16 mouse cellular contexts compared by ENCODE assay signal in genomic region chr14:74849020-74849419, GRCm38 (mm10).
DNase-seq lines count a peak whose midpoint lies in the region; ATAC-seq and TF ChIP-seq lines count a peak whose summit lies in the region.
"Had no signal": no experiment of that assay in that cellular context is flagged by ENCODE, and none has a peak within 500 bp of the region (broad histone marks: within the 10 kb centered on the region; RNA-seq: fewer than 3 reads in every experiment).

No protein-coding gene starts in this region.

- no peak for TF ChIP-seq EP300 in lung, postnatal 0 days (IDR thresholded peaks at IDR 0.05)

- H3K9ac ChIP-seq in heart, embryonic 11.5 days (ENCODE audit: low read depth, low read length): no peak overlapping the region
- H3K9ac ChIP-seq in kidney, embryonic 14.5 days (ENCODE audit: low read depth, low read length): no peak overlapping the region
- H3K9ac ChIP-seq in lung, postnatal 0 days (replicated peaks; ENCODE audit: low read depth): no peak overlapping the region
- no peak overlapping the region for H3K9ac ChIP-seq in midbrain, embryonic 15.5 days
- H3K9ac ChIP-seq: forebrain, embryonic 15.5 days; neural tube, embryonic 15.5 days had no signal

- WGBS in heart, embryonic 11.5 days (ENCODE audit: insufficient replicate concordance): 58% methylated on average over 6 of the region's 6 CpGs
- WGBS in kidney, embryonic 14.5 days: 55% methylated on average over 6 of the region's 6 CpGs
- WGBS in lung, postnatal 0 days: 17% methylated on average over 6 of the region's 6 CpGs
- WGBS in midbrain, embryonic 15.5 days: 82% methylated on average over 6 of the region's 6 CpGs

- H3K27me3 ChIP-seq in heart, embryonic 11.5 days (ENCODE audit: control insufficient read depth, insufficient read depth, low read length): no peaks in the 10 kb centered on the region
- no peaks in the 10 kb centered on the region for H3K27me3 ChIP-seq in kidney, embryonic 14.5 days (ENCODE audit: control insufficient read depth, insufficient read depth, low read length)
- no peaks in the 10 kb centered on the region for H3K27me3 ChIP-seq in lung, postnatal 0 days (replicated peaks; ENCODE audit: insufficient read depth, low read length)
- no peaks in the 10 kb centered on the region for H3K27me3 ChIP-seq in midbrain, embryonic 15.5 days (replicated peaks)
- H3K27me3 ChIP-seq: forebrain, embryonic 15.5 days; neural tube, embryonic 15.5 days had no signal

- ATAC-seq in heart, embryonic 11.5 days (replicated peaks; ENCODE audit: insufficient number of reproducible peaks, low FRiP score, low TSS enrichment): no peak
- ATAC-seq in kidney, embryonic 14.5 days (ENCODE audit: low FRiP score, low TSS enrichment): 0 out of 2 replicates have a peak, but pooled peaks have one; percentile 22
- ATAC-seq in lung, postnatal 0 days: peak; percentile 56
- no peak for ATAC-seq in granulocyte monocyte progenitor cell, adult 5-6 weeks (replicated peaks; ENCODE audit: poor library complexity, severe bottlenecking)
- no peak for ATAC-seq in midbrain, embryonic 15.5 days (replicated peaks)
- ATAC-seq: forebrain, embryonic 15.5 days; hindbrain, embryonic 16.5 days had no signal

- DNase-seq in heart, postnatal 36 days: no peak
- no peak for DNase-seq in kidney, adult 8-10 months
- DNase-seq in lung, postnatal 0 days (ENCODE audit: low spot score): peak; percentile 71
- DNase-seq in lung, postnatal 36 days: no peak
- DNase-seq: cerebellum, adult 9-11 months; lung, postnatal 14 days; retina, postnatal 1 day had no signal

- H3K4me1 ChIP-seq in heart, embryonic 11.5 days (ENCODE audit: control insufficient read depth, insufficient read depth, low read length): peaks cover 41% of the 10 kb centered on the region
- H3K4me1 ChIP-seq in kidney, embryonic 14.5 days (ENCODE audit: control insufficient read depth, insufficient read depth, low read length): peaks cover 48% of the 10 kb centered on the region
- H3K4me1 ChIP-seq in lung, postnatal 0 days (ENCODE audit: insufficient read depth, low read depth, low read length): peaks cover 30% of the 10 kb centered on the region; the same call in 1 of the 2 replicates
- peaks cover 37% of the 10 kb centered on the region for H3K4me1 ChIP-seq in midbrain, embryonic 15.5 days

- H3K36me3 ChIP-seq in heart, embryonic 11.5 days (ENCODE audit: control insufficient read depth, insufficient read depth, low read length): no peaks in the 10 kb centered on the region
- H3K36me3 ChIP-seq in kidney, embryonic 14.5 days (ENCODE audit: control insufficient read depth, insufficient read depth, low read length): no peaks in the 10 kb centered on the region
- no peaks in the 10 kb centered on the region for H3K36me3 ChIP-seq in lung, postnatal 0 days (ENCODE audit: insufficient read depth, low read length)
- H3K36me3 ChIP-seq in midbrain, embryonic 15.5 days (replicated peaks): no peaks in the 10 kb centered on the region
- H3K36me3 ChIP-seq: forebrain, embryonic 15.5 days; midbrain, embryonic 10.5 days; neural tube, embryonic 15.5 days had no signal

- H3K4me3 ChIP-seq in heart, embryonic 11.5 days (ENCODE audit: low read depth, low read length): no peak overlapping the region
- no peak overlapping the region for H3K4me3 ChIP-seq in kidney, embryonic 14.5 days (ENCODE audit: low read length)
- no peak overlapping the region for H3K4me3 ChIP-seq in lung, postnatal 0 days (ENCODE audit: low read depth, low read length)
- no peak overlapping the region for H3K4me3 ChIP-seq in midbrain, embryonic 15.5 days
- H3K4me3 ChIP-seq: erythroblast, embryonic 14.5 days; forebrain, embryonic 15.5 days; midbrain, embryonic 10.5 days; neural tube, embryonic 15.5 days had no signal

- intact Hi-C loops in heart, postnatal 36 days (cut with DNase I): loop anchor here (5.0 kb wide), 1 partner anchor 33 kb away; no protein-coding TSS in a partner anchor

- peak overlapping the region; percentile 51; the same call in 1 of the 2 replicates for H3K27ac ChIP-seq in heart, embryonic 11.5 days (ENCODE audit: low read depth, low read length)
- H3K27ac ChIP-seq in kidney, embryonic 14.5 days (ENCODE audit: low read depth, low read length): peak overlapping the region; percentile 3; the same call in 1 of the 2 replicates
- no peak overlapping the region for H3K27ac ChIP-seq in lung, postnatal 0 days (ENCODE audit: low read length)
- H3K27ac ChIP-seq in midbrain, embryonic 15.5 days: no peak overlapping the region
- H3K27ac ChIP-seq: forebrain, embryonic 15.5 days; midbrain, embryonic 10.5 days; neural tube, embryonic 15.5 days had no signal

- no peak overlapping the region for H3K4me2 ChIP-seq in heart, embryonic 11.5 days
- H3K4me2 ChIP-seq in kidney, embryonic 14.5 days (replicated peaks; ENCODE audit: low read depth, low read length): no peak overlapping the region
- H3K4me2 ChIP-seq in lung, postnatal 0 days (replicated peaks; ENCODE audit: low read depth, low read length): no peak overlapping the region
- H3K4me2 ChIP-seq in midbrain, embryonic 15.5 days: no peak overlapping the region
- H3K4me2 ChIP-seq: forebrain, embryonic 15.5 days; neural tube, embryonic 15.5 days had no signal

- TF ChIP-seq CTCF in lung, postnatal 0 days (IDR thresholded peaks at IDR 0.05): no peak

- H3K9me3 ChIP-seq in heart, embryonic 11.5 days (replicated peaks; ENCODE audit: control insufficient read depth, low read length): no peaks in the 10 kb centered on the region
- H3K9me3 ChIP-seq in kidney, embryonic 14.5 days (ENCODE audit: control insufficient read depth, low read length): no peaks in the 10 kb centered on the region
- H3K9me3 ChIP-seq in lung, postnatal 0 days (ENCODE audit: low read length): no peaks in the 10 kb centered on the region
- H3K9me3 ChIP-seq in midbrain, embryonic 15.5 days: no peaks in the 10 kb centered on the region
- H3K9me3 ChIP-seq: forebrain, embryonic 15.5 days; midbrain, embryonic 10.5 days; neural tube, embryonic 15.5 days had no signal

Comparison
In these comparisons a context has a peak if more than half of its experiments do, and no peak if none do; other contexts are left out.
1. ATAC-seq: peak in kidney, embryonic 14.5 days (single experiment) and lung, postnatal 0 days (single experiment); none in heart, embryonic 11.5 days (single experiment), granulocyte monocyte progenitor cell, adult 5-6 weeks (single experiment) and midbrain, embryonic 15.5 days (single experiment).
2. H3K27ac ChIP-seq: peak in heart, embryonic 11.5 days (single experiment) and kidney, embryonic 14.5 days (single experiment); none in lung, postnatal 0 days (single experiment) and midbrain, embryonic 15.5 days (single experiment).